ENCODE assay signal across 8 mouse cellular contexts in the genomic region with DNA sequence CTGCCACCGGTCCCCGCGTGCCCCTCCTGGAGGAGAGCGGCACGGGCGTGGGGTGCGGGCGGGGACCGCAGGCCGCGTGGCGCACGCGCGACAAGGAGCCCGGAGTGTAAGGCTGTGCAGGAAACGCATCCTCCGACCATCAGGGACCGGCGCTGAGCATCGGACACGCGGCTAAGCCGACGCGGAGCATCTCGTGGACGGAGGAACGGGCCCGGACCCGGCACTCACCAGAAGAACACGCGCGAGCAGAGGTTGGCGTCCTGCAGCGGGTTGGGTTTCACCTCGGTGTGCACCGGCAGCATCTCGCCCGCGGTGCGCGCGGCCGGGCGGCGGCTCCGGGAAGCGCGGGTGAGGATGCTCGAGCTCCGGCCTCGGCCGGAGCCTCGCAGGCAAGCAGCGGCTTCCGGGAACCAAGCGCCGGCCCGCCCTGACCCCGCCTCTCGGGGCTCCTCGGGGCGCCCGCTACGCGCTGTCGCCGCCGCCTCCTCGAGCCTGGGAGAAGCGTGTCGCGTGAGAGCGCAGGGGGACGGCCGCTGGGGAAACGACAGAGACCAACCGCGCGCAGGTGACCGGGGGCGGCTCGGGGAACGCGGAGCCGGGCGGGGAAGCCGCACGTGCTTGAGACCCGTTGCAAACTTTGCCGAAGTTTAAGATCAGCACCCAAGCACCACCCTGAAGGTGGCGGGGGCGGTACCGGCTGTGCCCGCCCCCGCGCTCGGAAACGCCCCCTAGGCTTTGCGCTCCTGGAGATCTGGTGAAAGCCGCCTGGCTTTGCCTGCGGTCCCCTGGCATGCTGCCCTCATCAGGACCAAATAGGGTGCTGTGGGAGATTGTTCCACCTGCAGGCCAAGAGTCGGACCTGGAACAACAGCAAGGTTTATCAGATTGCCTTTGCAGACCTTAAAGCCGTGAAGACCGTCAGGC. TPM values are rescaled to one million over a fixed set of nuclear protein-coding genes. Genes with fewer than 3 reads are reported as not detected.
DNase-seq lines count a peak whose midpoint lies in the region; ATAC-seq lines count a peak whose summit lies in the region.

A gene (minus strand): TSS at position 412 of the 924 bp plus-strand sequence.

- peak; percentile 57 for DNase-seq in layer of hippocampus, adult 11-12 months (ENCODE audit: low spot score)
- no peak for DNase-seq in layer of hippocampus, adult 9-10 months (ENCODE audit: low spot score)
- peak; percentile 79 for DNase-seq in embryonic facial prominence, embryonic 10.5 days (ENCODE audit: low spot score)
- peak; percentile 99 for DNase-seq in heart, adult 11 months
- peak; percentile 93 for DNase-seq in kidney, adult 11 months
- peak; percentile 74 to 83 for DNase-seq in spleen, adult 18-20 months

- ATAC-seq in limb, embryonic 12.5 days (ENCODE audit: insufficient number of reproducible peaks, insufficient read depth, low FRiP score, low TSS enrichment, low read depth): peak; percentile 63
- peak; percentile 80 for ATAC-seq in midbrain, embryonic 13.5 days

- under 1% methylated on average over 106 of the region's 106 CpGs for WGBS in embryonic facial prominence, embryonic 10.5 days
- under 1% methylated on average over 106 of the region's 106 CpGs for WGBS in limb, embryonic 12.5 days
- WGBS in midbrain, embryonic 13.5 days: under 1% methylated on average over 101 of the region's 106 CpGs

- H3K27ac ChIP-seq in embryonic facial prominence, embryonic 10.5 days (replicated peaks): peak within 1 kb of the TSS; percentile 70
- no peak within 1 kb of the TSS for H3K27ac ChIP-seq in limb, embryonic 12.5 days
- no peak within 1 kb of the TSS for H3K27ac ChIP-seq in midbrain, embryonic 13.5 days

- peak within 1 kb of the TSS; percentile 70 for H3K4me3 ChIP-seq in embryonic facial prominence, embryonic 10.5 days
- H3K4me3 ChIP-seq in limb, embryonic 12.5 days (replicated peaks): peak within 1 kb of the TSS; percentile 63
- peak within 1 kb of the TSS; percentile 67 for H3K4me3 ChIP-seq in midbrain, embryonic 13.5 days (replicated peaks)

- peaks cover 24% of the 10 kb centered on the region for H3K4me1 ChIP-seq in embryonic facial prominence, embryonic 10.5 days
- peaks cover 18% of the 10 kb centered on the region for H3K4me1 ChIP-seq in limb, embryonic 12.5 days (replicated peaks)
- peaks cover 25% of the 10 kb centered on the region for H3K4me1 ChIP-seq in midbrain, embryonic 13.5 days (replicated peaks)

- H3K27me3 ChIP-seq in embryonic facial prominence, embryonic 10.5 days (replicated peaks; ENCODE audit: low read depth, poor library complexity, severe bottlenecking): peaks cover 74% of the 10 kb centered on the region
- H3K27me3 ChIP-seq in limb, embryonic 12.5 days: peaks cover 74% of the 10 kb centered on the region
- H3K27me3 ChIP-seq in midbrain, embryonic 13.5 days: peaks cover 51% of the 10 kb centered on the region

- peak within 1 kb of the TSS; percentile 99 for H3K4me2 ChIP-seq in limb, embryonic 12.5 days
- H3K4me2 ChIP-seq in midbrain, embryonic 13.5 days (replicated peaks): peak within 1 kb of the TSS; percentile 95

- H3K9ac ChIP-seq in limb, embryonic 12.5 days (replicated peaks): peak within 1 kb of the TSS; percentile 65
- peak within 1 kb of the TSS; percentile 76 for H3K9ac ChIP-seq in midbrain, embryonic 13.5 days (replicated peaks)

- no peaks in the 10 kb centered on the region for H3K36me3 ChIP-seq in embryonic facial prominence, embryonic 10.5 days (replicated peaks)
- H3K36me3 ChIP-seq in limb, embryonic 12.5 days: no peaks in the 10 kb centered on the region
- no peaks in the 10 kb centered on the region for H3K36me3 ChIP-seq in midbrain, embryonic 13.5 days

- H3K9me3 ChIP-seq in embryonic facial prominence, embryonic 10.5 days: no peaks in the 10 kb centered on the region
- no peaks in the 10 kb centered on the region for H3K9me3 ChIP-seq in limb, embryonic 12.5 days
- no peaks in the 10 kb centered on the region for H3K9me3 ChIP-seq in midbrain, embryonic 13.5 days

RNA-seq across cellular contexts. Expression of the gene that starts here (rescaled TPM):
- polyA plus RNA-seq in embryonic facial prominence, embryonic 10.5 days (2016; fragmentation: Nextera tagmentation; extraction: Ambion mirVana): 2.6 and 3.2 TPM in 2 replicates
- 2.0 and 2.1 TPM in 2 replicates for polyA plus RNA-seq in limb, embryonic 12.5 days (2016; fragmentation: Nextera tagmentation; extraction: Ambion mirVana)
- polyA plus RNA-seq in midbrain, embryonic 13.5 days (2015; fragmentation: Nextera tagmentation; extraction: Ambion mirVana): 1.5 and 1.6 TPM in 2 replicates
